Mouse (Mus musculus): ENCODE measurements around the gene Ppp1r36. TPM values are rescaled to one million over a fixed set of nuclear protein-coding genes. Genes with fewer than 3 reads are reported as not detected.

Ppp1r36 gene
- total and polyA plus RNA-seq, 2 experiments from 2014 or later: 1.8 to 2.7 TPM

DNA sequence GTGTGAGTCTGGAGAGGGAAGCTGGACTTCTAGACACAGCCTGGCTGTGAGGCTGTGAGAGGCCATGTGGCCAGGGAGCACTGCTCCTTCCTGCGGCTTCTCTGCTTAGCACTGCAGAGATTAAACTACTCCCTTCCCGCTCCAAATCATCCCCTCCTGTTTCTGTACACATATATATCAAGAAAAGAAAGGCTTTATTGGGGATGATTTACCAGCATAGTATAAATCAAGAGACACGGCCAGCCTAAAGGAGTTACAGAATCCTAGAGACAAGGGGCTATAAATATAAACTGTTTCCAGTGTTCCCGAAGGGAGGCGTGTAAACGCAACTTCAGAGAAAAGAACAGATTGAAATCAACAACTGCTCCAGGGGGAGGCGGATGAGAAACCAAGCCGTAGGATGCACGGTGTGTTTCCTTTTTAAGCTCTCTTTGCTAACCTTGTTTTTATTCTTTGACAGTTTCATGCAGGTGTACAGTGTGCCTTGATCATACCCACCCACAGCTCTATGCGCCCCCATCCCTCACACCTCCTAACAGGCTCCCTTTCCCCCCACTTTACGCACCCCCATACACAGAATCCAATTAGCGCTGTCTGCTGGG lies 47.4 kb downstream of the Ppp1r36 start:
- no peaks in the 10 kb centered on the region for H3K27me3 ChIP-seq (ENCODE audit: insufficient read depth, low read length)
- 0 out of 2 replicates have a peak overlapping the region, but pooled peaks have one; percentile 4 for H3K27ac ChIP-seq (ENCODE audit: low read depth, low read length)
- TF ChIP-seq CTCF (IDR thresholded peaks at IDR 0.05; ENCODE audit: low read depth): no peak
- H3K36me3 ChIP-seq (ENCODE audit: insufficient read depth): no peaks in the 10 kb centered on the region
- H3K4me3 ChIP-seq (ENCODE audit: low read depth, low read length): no peak overlapping the region
- ATAC-seq: no peak
- no peak for DNase-seq
- no peak overlapping the region for H3K9ac ChIP-seq
- 63% methylated on average over 12 of the region's 12 CpGs for WGBS
- H3K4me2 ChIP-seq (ENCODE audit: low read depth): no peak overlapping the region
- H3K4me1 ChIP-seq (ENCODE audit: insufficient read depth): no peaks in the 10 kb centered on the region
- H3K9me3 ChIP-seq (ENCODE audit: low read length): no peaks in the 10 kb centered on the region

DNA sequence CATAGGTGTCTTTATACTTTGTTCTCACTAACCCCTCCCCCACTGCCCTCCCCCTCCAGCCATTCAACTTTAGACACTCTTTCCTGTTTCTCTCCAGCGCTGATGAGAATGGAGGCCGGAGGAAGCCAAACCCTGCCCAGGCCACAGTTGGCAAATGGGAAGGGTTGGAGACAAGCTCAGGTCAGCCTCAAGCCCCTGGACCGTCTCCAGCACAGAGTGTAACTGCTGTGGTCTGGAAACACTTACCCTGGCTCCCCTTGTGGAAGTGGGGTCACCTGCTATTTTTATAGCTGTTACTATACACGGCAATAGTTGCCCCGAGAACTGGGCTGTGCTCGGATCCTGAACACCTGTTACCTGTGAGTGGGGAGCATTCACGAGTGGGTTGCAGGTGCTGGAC lies 49.3 kb downstream of the Ppp1r36 start:
- DNase-seq: no peak
- WGBS: 88% methylated on average over 7 of the region's 7 CpGs

DNA sequence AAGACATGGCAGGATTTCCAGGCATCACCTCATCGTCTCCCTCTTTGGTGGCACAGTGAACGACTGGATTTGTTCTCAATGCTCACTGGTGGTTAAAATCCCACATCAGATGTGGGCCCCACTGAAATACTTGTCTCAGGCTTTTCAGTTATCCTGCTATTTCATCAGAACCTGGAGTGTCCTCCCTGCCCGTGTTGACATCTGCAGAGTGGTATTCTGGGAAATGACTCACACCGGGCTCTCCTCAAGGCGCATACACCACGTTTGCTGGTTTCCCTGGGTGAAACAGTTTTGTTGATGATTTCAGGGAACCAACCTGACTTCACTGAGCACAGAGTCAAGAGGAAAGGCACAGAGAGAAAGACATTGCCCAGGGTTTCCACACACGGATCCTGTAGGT lies 49.9 kb downstream of the Ppp1r36 start:
- Histone ChIP-seq H3K27me3 (ENCODE audit: insufficient read depth, low read length) (no peaks in the 10 kb centered on the region), H3K4me1 (ENCODE audit: insufficient read depth) (no peaks in the 10 kb centered on the region), H3K9me3 (ENCODE audit: low read length) (no peaks in the 10 kb centered on the region), H3K36me3 (ENCODE audit: insufficient read depth) (no peaks in the 10 kb centered on the region), H3K4me3 (ENCODE audit: low read depth, low read length) (no peak overlapping the region), H3K4me2 (ENCODE audit: low read depth) (no peak overlapping the region), H3K27ac (ENCODE audit: low read depth, low read length) (no peak overlapping the region), H3K9ac (no peak overlapping the region)
- 63% methylated on average over 7 of the region's 7 CpGs for WGBS
- DNase-seq (no peak), ATAC-seq (no peak)
- no peak for TF ChIP-seq CTCF (IDR thresholded peaks at IDR 0.05; ENCODE audit: low read depth)

More for the DNA sequence above, 49.3 kb downstream of the Ppp1r36 start:
- Histone ChIP-seq H3K9ac (no peak overlapping the region), H3K4me2 (ENCODE audit: low read depth) (no peak overlapping the region), H3K4me3 (ENCODE audit: low read depth, low read length) (no peak overlapping the region), H3K27ac (ENCODE audit: low read depth, low read length) (no peak overlapping the region), H3K4me1 (ENCODE audit: insufficient read depth) (no peaks in the 10 kb centered on the region), H3K36me3 (ENCODE audit: insufficient read depth) (no peaks in the 10 kb centered on the region), H3K27me3 (ENCODE audit: insufficient read depth, low read length) (no peaks in the 10 kb centered on the region), H3K9me3 (ENCODE audit: low read length) (no peaks in the 10 kb centered on the region)
- no peak for TF ChIP-seq CTCF (IDR thresholded peaks at IDR 0.05; ENCODE audit: low read depth)
- no peak for ATAC-seq

DNA sequence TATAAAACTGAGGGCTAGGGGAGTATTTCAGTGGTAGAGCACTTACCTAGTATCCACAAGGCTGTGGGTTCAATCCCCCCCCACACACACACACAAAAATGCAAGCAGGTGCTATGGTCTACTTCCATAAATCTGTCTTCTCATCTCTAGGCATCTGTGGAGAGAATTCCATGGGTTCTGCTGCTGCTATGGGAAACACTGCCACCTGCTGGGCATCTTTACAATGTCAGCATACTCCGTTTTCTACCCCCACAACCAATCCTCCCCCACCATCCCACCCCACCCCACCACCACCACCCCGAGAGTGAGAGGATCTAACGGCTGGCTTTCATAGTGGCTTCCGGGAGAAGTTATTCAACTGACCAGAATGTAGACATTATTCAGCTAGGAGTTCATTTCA lies 54.7 kb downstream of the Ppp1r36 start:
- Histone ChIP-seq H3K9me3 (ENCODE audit: low read length) (no peaks in the 10 kb centered on the region), H3K4me3 (ENCODE audit: low read depth, low read length) (no peak overlapping the region), H3K36me3 (ENCODE audit: insufficient read depth) (no peaks in the 10 kb centered on the region), H3K9ac (no peak overlapping the region), H3K27ac (ENCODE audit: low read depth, low read length) (no peak overlapping the region), H3K27me3 (ENCODE audit: insufficient read depth, low read length) (no peaks in the 10 kb centered on the region), H3K4me1 (ENCODE audit: insufficient read depth) (no peaks in the 10 kb centered on the region), H3K4me2 (ENCODE audit: low read depth) (no peak overlapping the region)
- TF ChIP-seq CTCF (IDR thresholded peaks at IDR 0.05; ENCODE audit: low read depth): peak; percentile 76
- DNase-seq (peak; percentile 80), ATAC-seq (peak; percentile 78)
- 9% methylated on average over 4 of the region's 4 CpGs for whole genome bisulfite sequencing

DNA sequence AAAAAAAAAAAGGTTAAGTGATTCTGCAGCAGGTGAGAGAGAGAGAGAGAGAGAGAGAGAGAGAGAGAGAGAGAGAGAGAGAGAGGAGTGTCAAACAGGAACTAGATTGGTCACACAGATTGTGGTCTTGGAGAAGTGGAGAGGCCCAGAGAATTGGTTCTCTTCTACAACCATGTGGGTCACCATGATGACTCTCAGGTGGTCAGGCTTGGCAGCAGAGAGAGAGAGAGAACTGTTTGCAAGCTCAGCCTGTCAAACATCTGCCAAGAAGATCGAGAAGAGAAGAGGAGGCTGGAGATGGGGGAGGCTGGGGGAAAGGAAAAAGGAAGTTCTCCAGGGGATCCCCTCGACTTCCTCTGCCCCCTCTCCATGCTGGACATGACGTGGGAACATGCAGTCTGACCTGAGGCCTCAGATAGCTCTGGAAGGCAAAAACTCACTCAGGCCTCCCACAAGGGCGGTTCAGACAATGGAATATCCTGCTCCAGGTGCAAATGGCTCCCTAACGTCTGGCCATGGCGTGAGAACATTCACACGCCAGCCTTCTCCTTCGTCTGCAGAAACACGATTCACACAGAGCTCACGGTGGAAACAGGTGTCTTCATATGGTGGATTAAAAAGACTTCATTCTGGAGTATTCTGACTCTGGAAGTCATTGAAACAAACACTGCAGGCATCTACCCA lies 56.4 kb downstream of the Ppp1r36 start:
- no peaks in the 10 kb centered on the region for H3K4me1 ChIP-seq (ENCODE audit: insufficient read depth)
- H3K9me3 ChIP-seq (ENCODE audit: low read length): no peaks in the 10 kb centered on the region
- no peak overlapping the region for H3K9ac ChIP-seq
- no peak overlapping the region for H3K27ac ChIP-seq (ENCODE audit: low read depth, low read length)
- no peak for ATAC-seq
- no peaks in the 10 kb centered on the region for H3K36me3 ChIP-seq (ENCODE audit: insufficient read depth)
- H3K4me2 ChIP-seq (ENCODE audit: low read depth): no peak overlapping the region
- no peak for DNase-seq
- no peak for TF ChIP-seq CTCF (IDR thresholded peaks at IDR 0.05; ENCODE audit: low read depth)
- no peaks in the 10 kb centered on the region for H3K27me3 ChIP-seq (ENCODE audit: insufficient read depth, low read length)
- H3K4me3 ChIP-seq (ENCODE audit: low read depth, low read length): no peak overlapping the region
- 76% methylated on average over 10 of the region's 10 CpGs for WGBS

DNA sequence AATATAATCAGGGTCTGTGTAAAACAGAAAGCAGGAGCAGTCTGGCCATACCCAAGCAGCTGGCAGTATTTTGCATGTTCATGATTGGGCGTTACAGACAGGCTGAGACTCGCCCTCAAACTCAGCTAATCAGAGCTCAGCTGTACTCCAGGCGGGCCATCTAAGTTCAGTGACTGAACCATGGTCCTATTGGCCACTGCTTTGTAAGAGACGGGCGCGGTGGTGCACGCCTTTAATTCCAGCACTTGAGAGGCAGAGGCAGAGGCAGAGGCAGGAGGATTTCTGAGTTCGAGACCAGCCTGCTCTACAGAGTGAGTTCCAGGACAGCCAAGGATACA lies 56.9 kb downstream of the Ppp1r36 start:
- DNase-seq (no peak), ATAC-seq (0 out of 2 replicates have a peak, but pooled peaks have one; percentile 40)
- no peak for TF ChIP-seq CTCF (IDR thresholded peaks at IDR 0.05; ENCODE audit: low read depth)
- H3K9ac ChIP-seq: no peak overlapping the region
- H3K36me3 ChIP-seq (ENCODE audit: insufficient read depth): no peaks in the 10 kb centered on the region
- H3K9me3 ChIP-seq (ENCODE audit: low read length): no peaks in the 10 kb centered on the region
- WGBS: 83% methylated on average over 8 of the region's 8 CpGs
- H3K4me1 ChIP-seq (ENCODE audit: insufficient read depth): no peaks in the 10 kb centered on the region
- H3K27me3 ChIP-seq (ENCODE audit: insufficient read depth, low read length): no peaks in the 10 kb centered on the region
- H3K4me2 ChIP-seq (ENCODE audit: low read depth): no peak overlapping the region
- no peak overlapping the region for H3K27ac ChIP-seq (ENCODE audit: low read depth, low read length)
- no peak overlapping the region for H3K4me3 ChIP-seq (ENCODE audit: low read depth, low read length)

DNA sequence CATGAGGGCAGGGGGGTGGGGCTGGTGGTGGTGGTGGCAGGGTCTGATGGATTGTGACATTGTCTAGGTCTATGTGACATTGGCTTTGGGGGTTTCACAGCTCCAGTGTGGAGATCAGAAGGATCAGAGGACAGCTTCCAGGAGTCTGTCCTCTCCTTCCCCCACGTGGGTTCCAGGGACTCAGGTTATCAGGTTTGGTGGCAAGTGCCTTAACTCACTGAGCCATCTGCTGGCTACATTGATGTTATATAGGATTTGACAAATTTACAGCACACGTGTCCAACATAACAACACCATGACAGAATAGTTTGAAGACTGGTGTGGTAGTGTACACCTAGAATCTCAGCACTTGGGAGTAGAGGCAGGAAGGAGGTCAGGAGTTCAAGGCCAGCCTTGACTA lies 57.5 kb downstream of the Ppp1r36 start:
- Histone ChIP-seq H3K4me1 (ENCODE audit: insufficient read depth) (no peaks in the 10 kb centered on the region), H3K4me3 (ENCODE audit: low read depth, low read length) (no peak overlapping the region), H3K9ac (no peak overlapping the region), H3K36me3 (ENCODE audit: insufficient read depth) (no peaks in the 10 kb centered on the region), H3K9me3 (ENCODE audit: low read length) (no peaks in the 10 kb centered on the region), H3K27ac (ENCODE audit: low read depth, low read length) (no peak overlapping the region), H3K4me2 (ENCODE audit: low read depth) (no peak overlapping the region), H3K27me3 (ENCODE audit: insufficient read depth, low read length) (no peaks in the 10 kb centered on the region)
- 48% methylated on average over 2 of the region's 2 CpGs for WGBS
- ATAC-seq (no peak), DNase-seq (no peak)
- TF ChIP-seq CTCF (IDR thresholded peaks at IDR 0.05; ENCODE audit: low read depth): 0 out of 2 replicates have a peak, but pooled peaks have one; percentile 5
